Mouse (Mus musculus) adrenal gland, postnatal 10 days (tissue): ENCODE data around the gene Dcp1a. TPM values are rescaled to one million over a fixed set of nuclear protein-coding genes. Genes with fewer than 3 reads are reported as not detected.

Experiments used
- DNase-seq: peaks from one replicate; pipeline ENCODE4 v3.0.0; 2021; ENCODE audit warnings: mixed read lengths
- microRNA-seq: library from miRNA; unstranded; fragments of <30 nt; microRNA quantifications from one replicate; pipeline ENCODE4 v1.2.0, GENCODE M21; 2021
- total RNA-seq, 2 experiments: library from RNA; stranded (reverse); gene quantifications; 2 replicates each; pipeline ENCODE4 v1.2.3; 2021

Dcp1a gene
- total RNA-seq, 2 experiments from 2014 or later: 20.8 to 24.6 TPM

GRCm38 (mm10) chr14:30560803-30561389 lies 81.6 kb downstream of the Dcp1a start:
- DNase-seq: no peak

- DNase-seq: peak; percentile 58
Observed at GRCm38 (mm10) chr14:30561470-30562187, 82.3 kb downstream of the Dcp1a start.

GRCm38 (mm10) chr14:30562343-30562742 lies 83.0 kb downstream of the Dcp1a start:
- no peak for DNase-seq

- peak; percentile 78 for DNase-seq
Observed at GRCm38 (mm10) chr14:30564451-30564850, 85.1 kb downstream of the Dcp1a start.

- no peak for DNase-seq
Observed at GRCm38 (mm10) chr14:30566317-30566716, 87.0 kb downstream of the Dcp1a start.

- no peak for DNase-seq
Observed at GRCm38 (mm10) chr14:30568016-30568415, 88.7 kb downstream of the Dcp1a start.

GRCm38 (mm10) chr14:30570303-30570702 lies 91.0 kb downstream of the Dcp1a start:
- DNase-seq: peak; percentile 76

- no peak for DNase-seq
Observed at GRCm38 (mm10) chr14:30572253-30572652, 92.9 kb downstream of the Dcp1a start.

GRCm38 (mm10) chr14:30573235-30573634 lies 93.9 kb downstream of the Dcp1a start:
- peak; percentile 69 for DNase-seq

GRCm38 (mm10) chr14:30573983-30574584 lies 94.7 kb downstream of the Dcp1a start:
- DNase-seq: peak; percentile 90

GRCm38 (mm10) chr14:30575791-30576190 lies 96.5 kb downstream of the Dcp1a start:
- no peak for DNase-seq

- DNase-seq: no peak
Observed at GRCm38 (mm10) chr14:30576260-30576659, 96.9 kb downstream of the Dcp1a start.

Small RNA genes within 50 kb of the gene (microRNA-seq; reads per million reads assigned to microRNA genes)
- gene Mir3076: 11.1 reads per million, percentile 19 among the genes with 10 or more reads in this experiment

Other genes starting within 250 kb of the Dcp1a start
- gene Cacna1d, start 11.9 kb downstream of the Dcp1a start, total RNA-seq: 10 to 100 TPM; 11.5 to 17.3 TPM
- gene Tkt, start 68.8 kb downstream of the Dcp1a start, total RNA-seq: 100 to 1,000 TPM; 790 to 884 TPM
- 100 to 1,000 TPM in 1 of 2 experiments, 10 to 100 TPM in 1; 80.9 to 129 TPM for gene Prkcd, start 146.7 kb downstream of the Dcp1a start, total RNA-seq
- gene Rft1, start 174.8 kb downstream of the Dcp1a start, total RNA-seq: 10 to 100 TPM; 21.2 to 24.2 TPM
- 10 to 100 TPM; 24.9 to 25.5 TPM for gene Sfmbt1, start 235.3 kb downstream of the Dcp1a start, total RNA-seq